15 mouse cellular contexts compared by ENCODE assay signal in the genomic region with DNA sequence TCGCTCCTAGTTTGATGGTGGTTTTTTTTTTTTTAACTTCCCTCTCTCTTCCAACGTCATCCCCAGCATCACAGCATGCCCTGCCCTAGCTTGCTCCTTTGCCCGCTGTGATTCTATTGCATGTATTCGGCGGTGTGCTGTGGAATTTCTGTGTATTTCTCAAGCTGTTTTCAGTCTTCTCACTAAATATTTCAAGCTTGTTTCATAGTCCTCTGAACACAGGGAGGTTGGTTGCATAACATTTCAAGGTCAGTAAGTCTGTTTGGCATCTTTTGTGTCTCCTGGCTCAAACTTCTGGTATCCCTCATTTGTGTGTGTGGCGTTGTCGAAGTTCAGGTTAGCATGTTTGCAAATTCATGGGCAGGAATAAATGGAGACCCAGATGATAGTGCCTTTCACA.
"Had no signal": no experiment of that assay in that cellular context is flagged by ENCODE, and none has a peak within 500 bp of the region (broad histone marks: within the 10 kb centered on the region; RNA-seq: fewer than 3 reads in every experiment).

No protein-coding gene starts in this region.

- H3K27me3 ChIP-seq: intestine, embryonic 15.5 days; midbrain, embryonic 12.5 days; neural tube, embryonic 15.5 days had no signal

- H3K4me2 ChIP-seq: intestine, embryonic 15.5 days; liver, embryonic 11.5 days; liver, embryonic 15.5 days; lung, embryonic 14.5 days; midbrain, embryonic 12.5 days; neural tube, embryonic 15.5 days had no signal

- H3K4me1 ChIP-seq: intestine, embryonic 15.5 days; limb, embryonic 10.5 days; midbrain, embryonic 12.5 days had no signal

- H3K27ac ChIP-seq: intestine, embryonic 15.5 days; left cerebral cortex, adult 2 months; limb, embryonic 10.5 days; liver, embryonic 15.5 days; midbrain, embryonic 12.5 days; neural tube, embryonic 15.5 days had no signal

- ATAC-seq: intestine, embryonic 15.5 days had no signal

- H3K9me3 ChIP-seq: intestine, embryonic 15.5 days; limb, embryonic 10.5 days; liver, embryonic 15.5 days; midbrain, embryonic 12.5 days; neural tube, embryonic 15.5 days had no signal

- H3K36me3 ChIP-seq: intestine, embryonic 15.5 days; limb, embryonic 10.5 days; liver, embryonic 15.5 days had no signal

- H3K9ac ChIP-seq: intestine, embryonic 15.5 days; liver, embryonic 15.5 days; lung, embryonic 14.5 days; midbrain, embryonic 12.5 days; neural tube, embryonic 15.5 days had no signal

- DNase-seq: lung, embryonic 14.5 days; lung, postnatal 10 days; lung, postnatal 4 days; right cerebral cortex, adult 18-20 months; right cerebral cortex, postnatal 25 days; thymus, adult 18-20 months; thymus, postnatal 14 days had no signal

- H3K4me3 ChIP-seq: intestine, embryonic 15.5 days; left cerebral cortex, adult 2 months; limb, embryonic 10.5 days; liver, embryonic 15.5 days; midbrain, embryonic 12.5 days; myocyte; neural tube, embryonic 15.5 days had no signal
